Mouse (Mus musculus) lung, postnatal 0 days (tissue): Measurements from ENCODE around the gene Notum.

Experiments
- CTCF ChIP-seq: IDR thresholded peaks from 2 replicates; pipeline ENCODE4 v1.5.1; 2016; ENCODE audit warnings: antibody characterized with exemption, mild to moderate bottlenecking
- EP300 ChIP-seq: IDR thresholded peaks from 2 replicates; pipeline ENCODE4 v1.6.1; 2016; ENCODE audit warnings: antibody characterized with exemption, mild to moderate bottlenecking, control low read depth

- TF ChIP-seq CTCF: no peak
- no peak for TF ChIP-seq EP300
Observed at GRCm38 (mm10) chr11:120673594-120674122, 12.7 kb upstream of the Notum start.
